Mouse (Mus musculus): Measurements from ENCODE around the gene Foxn3.

Foxn3 gene

DNA sequence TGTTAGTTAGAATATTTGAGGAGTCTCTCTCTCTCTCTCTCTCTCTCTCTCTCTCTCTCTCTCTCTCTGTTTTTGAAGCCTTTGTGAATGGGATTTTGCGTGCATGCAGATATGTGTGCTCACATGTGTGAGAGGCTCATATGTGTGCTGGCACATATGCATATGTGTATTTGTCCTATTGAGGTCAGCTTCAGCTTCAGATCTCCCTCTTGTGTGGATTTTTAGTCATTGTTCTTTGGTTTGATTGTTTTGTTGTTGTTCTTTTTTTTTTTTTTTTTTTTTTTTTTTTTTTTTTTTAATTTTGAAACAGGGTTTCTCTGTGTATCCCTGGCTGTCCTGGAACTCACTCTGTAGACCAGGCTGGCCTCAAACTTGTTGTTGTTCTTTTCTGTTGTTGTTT is 100.5 kb downstream of the Foxn3 start:
- DNase-seq: no peak

DNA sequence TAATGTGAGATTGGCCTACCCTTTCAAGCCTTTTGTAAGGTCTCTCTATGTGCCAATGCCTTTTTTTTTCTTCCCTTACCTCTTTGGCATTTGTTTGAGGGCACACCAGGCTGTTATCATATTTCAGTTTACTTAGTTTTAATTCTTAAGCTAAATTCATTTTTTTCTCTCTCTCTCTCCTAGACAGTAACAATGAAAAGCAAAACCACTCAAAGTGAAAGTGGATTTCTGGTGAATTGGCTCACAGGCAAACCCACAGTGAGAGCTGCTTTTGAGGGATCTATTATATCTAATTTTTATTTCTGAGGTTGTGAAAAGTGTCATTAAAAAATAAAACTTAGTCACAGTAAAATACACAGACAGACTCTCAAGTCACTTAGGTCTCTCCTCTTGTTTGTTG is 101.1 kb downstream of the Foxn3 start:
- DNase-seq: no peak

GRCm38 (mm10) chr12:99457521-99458205 is 105.7 kb downstream of the Foxn3 start:
- no peak for DNase-seq

DNA sequence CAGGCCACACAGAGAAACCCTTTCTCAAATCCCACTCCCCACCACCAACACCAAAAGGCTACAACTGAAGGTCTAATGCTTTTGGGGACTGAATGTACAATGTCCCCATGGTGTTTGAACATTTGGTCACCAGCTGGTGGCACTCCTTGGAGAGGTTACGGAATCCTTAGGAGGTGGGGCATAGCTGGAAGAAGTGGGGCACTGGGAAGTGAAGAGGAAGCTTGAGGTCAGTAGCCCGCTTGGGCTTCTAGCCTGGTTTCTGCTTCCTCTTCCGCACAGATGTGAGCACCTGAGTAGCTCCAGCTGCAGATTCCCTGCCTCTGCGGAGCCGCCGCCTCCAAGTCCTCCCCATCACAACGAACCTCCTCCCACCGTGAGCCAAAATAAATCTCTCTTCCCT is 107.8 kb downstream of the Foxn3 start:
- no peak for DNase-seq

- no peak for DNase-seq
These were observed 109.0 kb downstream of the Foxn3 start for GRCm38 (mm10) chr12:99454394-99454793.

DNA sequence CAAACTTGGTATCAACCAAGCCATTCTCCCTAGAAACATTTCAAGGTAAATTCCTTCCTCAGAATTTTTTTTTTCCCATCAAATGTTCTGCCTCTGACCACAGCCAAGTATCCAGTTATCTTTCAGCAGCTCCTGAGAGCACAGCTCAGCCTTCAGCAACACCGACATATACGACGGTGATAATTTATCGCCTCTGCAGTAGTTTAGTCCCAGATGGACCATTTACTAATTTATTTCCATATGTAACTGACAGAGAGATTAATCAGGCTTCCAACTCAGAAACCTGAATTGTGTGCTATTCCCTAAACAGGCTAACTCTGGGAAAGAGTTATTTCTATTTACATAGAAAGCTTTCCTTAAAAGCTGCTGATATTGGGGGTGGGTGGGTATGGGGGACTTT is 109.6 kb downstream of the Foxn3 start:
- DNase-seq: no peak

- peak; percentile 26 to 61 for DNase-seq
These were observed 113.3 kb downstream of the Foxn3 start for GRCm38 (mm10) chr12:99450076-99450475.

- DNase-seq: no peak
These were observed 115.6 kb downstream of the Foxn3 start for GRCm38 (mm10) chr12:99447791-99448190.

DNA sequence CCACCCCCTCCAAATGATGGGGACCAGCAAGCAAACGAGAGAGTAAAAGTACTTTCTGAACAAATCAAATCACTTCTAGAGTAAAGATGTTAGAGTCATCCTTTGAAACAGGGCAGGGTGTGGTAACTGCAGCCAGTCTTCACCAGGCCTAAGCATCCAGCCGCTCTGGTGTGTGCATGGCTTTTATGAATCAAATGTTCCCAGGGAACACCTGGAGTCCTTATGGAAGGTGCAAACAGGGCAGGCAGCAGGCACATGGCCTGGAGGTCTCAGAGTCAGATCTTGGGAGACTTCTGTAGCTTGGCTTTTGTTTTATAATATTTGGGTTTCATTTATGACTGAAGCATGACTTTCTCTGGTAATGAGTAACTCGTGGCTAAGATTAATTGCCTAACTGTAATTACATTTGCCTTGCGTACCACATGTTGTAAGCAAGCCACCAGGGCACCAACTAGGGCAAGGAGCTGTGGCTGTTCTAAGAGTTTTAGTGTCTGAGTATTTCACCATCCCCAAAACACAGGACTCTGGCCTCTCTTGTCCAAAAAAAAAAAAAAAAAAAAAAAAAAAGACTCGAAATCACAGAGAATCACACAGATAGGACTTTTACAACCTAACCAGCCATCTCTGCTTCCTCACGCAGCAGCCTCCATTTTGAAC is 118.2 kb downstream of the Foxn3 start:
- no peak for DNase-seq

- DNase-seq: no peak
These were observed 120.6 kb downstream of the Foxn3 start for GRCm38 (mm10) chr12:99442819-99443218.

DNA sequence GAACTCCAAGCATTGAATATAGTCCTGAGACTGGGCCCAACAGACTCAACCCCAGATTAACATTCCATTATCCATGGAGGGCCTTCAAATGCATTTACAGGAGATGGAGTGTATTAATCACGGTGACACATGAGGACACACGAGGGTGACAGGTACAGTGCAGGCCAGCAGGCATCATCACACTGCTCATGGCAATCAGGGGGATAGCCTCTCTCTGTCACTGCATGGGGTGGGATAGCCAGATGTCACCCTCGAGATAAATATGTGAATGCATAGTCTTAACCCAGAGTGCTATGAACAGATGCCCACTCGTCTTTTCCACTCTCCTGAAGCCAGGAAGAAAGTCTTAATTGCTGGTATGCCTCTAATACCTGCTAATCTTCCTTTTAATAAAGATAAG is 122.4 kb downstream of the Foxn3 start:
- DNase-seq: no peak

DNA sequence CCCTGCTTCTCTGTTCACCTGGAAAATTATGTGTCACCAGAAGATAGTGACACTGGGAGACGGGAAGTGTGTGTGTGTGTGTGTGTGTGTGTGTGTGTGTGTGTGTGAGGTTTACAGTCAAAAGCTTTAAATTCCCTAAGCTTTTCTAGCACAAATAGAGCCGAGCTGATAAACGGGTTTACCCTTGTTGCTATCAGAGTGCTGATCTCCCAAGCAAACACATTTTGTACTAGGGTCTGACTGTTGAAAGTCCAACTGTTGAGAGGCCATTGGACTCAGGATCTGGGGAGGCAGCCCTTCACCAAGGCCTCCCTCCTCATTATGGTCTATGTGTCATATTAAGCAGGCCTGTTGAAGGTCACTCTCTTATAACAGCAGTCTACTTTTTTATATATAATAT is 123.4 kb downstream of the Foxn3 start:
- DNase-seq: no peak

DNA sequence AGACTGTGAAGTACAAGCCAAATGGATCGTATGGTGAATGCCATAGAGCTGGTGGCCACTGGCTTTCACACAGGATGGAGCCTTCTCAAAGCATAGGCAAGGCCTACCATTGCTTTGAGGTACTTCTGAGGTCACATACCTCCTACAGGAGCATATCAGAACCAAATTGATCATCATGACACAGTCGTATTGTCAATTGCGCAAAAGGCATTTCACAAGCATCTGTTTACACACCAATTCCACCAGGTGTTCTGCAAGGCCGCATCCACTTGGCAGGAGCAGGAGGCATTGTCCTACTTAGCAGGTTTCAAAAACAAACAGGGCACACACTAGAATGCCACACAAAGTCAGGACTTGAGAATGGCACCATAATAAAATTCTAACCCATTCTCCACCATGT is 128.2 kb downstream of the Foxn3 start:
- no peak for DNase-seq

- no peak for DNase-seq
These were observed 130.0 kb downstream of the Foxn3 start for GRCm38 (mm10) chr12:99433402-99433801.

DNA sequence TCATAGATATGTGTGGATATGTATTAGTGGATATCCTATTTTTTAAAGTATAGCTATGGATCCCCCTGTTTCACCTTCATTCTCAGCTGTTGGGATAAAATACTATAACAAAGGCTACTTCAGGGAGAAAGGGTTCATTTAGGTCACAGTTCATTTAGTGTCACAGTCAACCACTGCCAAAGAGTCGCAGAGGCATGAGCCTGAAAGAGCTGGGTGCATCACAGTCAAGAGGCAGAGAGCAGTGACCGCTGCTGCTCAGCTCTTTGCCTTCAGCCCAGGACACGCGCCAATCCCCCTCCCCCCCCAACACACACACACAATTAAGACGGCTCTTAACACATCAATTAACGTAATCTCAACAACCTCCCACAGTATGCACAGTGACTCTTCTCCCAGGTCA is 131.8 kb downstream of the Foxn3 start:
- DNase-seq: no peak

- DNase-seq: no peak
These were observed 132.4 kb downstream of the Foxn3 start for GRCm38 (mm10) chr12:99430992-99431391.

DNA sequence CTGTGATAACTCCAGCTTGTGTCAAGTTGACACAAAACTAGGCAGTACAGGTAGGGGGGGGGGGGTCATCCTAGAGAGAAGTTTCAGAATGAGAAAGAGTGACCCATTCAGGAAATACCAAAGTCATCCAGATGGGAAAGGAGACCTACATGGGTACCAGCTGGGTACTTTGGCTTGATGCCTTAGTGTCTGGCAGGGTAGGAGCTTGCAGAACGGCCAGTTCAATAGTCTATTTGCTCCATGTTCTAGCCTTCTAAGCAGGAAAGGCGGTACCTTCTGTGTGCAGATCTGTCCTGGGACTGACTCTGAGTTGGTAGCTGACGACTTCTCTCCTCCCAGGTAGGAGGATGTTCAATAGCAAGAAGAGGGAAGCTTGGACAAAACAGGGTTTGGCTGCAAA is 134.3 kb downstream of the Foxn3 start:
- no peak for DNase-seq

DNA sequence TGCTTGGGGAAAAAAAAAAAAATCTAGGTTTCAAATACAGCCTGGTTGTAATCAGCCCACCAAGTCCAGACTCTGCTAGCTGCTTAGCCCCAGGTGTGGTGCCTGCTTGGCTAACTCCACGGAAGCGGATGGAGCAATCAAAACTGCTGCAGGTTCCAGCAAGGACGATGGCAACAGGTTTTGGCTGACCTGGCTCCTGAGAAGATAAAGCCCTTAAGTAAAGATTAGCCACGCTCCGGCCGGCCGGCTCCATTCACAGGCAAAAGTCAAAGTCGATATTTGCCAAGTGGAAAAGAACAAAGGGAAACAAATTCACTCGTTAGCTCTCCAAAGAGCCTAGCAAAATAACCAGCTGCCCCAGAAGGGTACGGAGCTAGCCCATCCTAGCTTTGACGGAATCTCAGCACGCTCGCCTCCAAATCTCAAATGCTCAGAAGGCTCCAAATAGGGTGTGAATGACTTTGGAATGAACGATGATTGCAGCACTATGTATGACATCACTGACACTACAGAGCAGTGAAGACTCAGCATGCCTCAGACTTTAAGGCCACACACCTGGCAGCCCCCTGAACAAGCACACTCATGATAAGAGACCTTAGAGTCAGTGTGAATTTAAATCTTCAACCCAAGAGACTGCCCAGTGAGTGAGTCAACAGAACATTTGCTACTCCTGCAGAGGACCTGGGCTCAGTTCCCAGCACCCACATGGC is 137.0 kb downstream of the Foxn3 start:
- DNase-seq: no peak

- DNase-seq: no peak
These were observed 144.0 kb downstream of the Foxn3 start for GRCm38 (mm10) chr12:99419396-99419760.

GRCm38 (mm10) chr12:99418476-99419395 is 144.6 kb downstream of the Foxn3 start:
- DNase-seq: no peak

DNA sequence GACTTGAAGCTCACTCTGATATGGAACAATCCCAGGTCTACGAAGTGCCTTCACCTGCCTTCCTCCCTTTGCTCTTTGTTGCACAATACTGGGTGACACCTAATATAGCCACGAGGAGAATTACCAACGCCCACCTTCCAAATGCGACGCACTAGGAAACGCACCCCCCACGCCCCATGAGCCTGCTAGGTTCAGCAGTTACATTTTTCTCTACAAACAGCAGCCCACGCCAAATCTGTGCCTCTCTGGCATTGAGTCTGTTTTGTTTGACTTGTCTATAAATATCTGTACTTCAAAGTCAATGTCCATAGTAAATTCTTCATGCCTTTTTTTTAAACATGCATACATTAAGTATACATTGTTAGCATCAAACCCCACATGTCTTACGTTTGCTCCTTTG is 145.5 kb downstream of the Foxn3 start:
- DNase-seq: no peak

- DNase-seq: no peak
These were observed 147.8 kb downstream of the Foxn3 start for GRCm38 (mm10) chr12:99415538-99415937.

DNA sequence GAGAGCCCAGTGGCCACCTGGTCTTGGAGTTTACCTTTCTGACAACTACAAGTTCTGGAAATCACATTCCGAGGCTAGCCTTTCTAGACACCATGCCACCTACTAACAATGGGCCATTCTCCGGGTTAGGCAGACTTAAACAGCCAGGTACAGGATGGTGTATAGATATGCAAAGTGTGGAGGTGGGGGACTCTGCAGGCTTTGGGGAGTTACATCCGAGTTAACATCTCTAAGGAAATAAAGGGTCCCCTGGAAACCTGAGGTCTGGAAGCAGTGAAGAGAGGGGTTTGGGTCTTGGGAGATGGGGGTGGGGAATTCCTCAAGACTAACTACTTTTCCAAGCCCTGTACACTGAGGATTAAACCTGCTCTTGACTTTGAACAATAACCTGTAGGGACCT is 150.9 kb downstream of the Foxn3 start:
- DNase-seq: no peak

All from lung, postnatal 4 days (tissue).